Mouse (Mus musculus): Measurements from ENCODE around the gene Lnx1. TPM values are rescaled to one million over a fixed set of nuclear protein-coding genes. Genes with fewer than 3 reads are reported as not detected.

Gene Lnx1
- polyA plus RNA-seq, 1 experiment from 2014 or later, result 5.2 TPM

DNA sequence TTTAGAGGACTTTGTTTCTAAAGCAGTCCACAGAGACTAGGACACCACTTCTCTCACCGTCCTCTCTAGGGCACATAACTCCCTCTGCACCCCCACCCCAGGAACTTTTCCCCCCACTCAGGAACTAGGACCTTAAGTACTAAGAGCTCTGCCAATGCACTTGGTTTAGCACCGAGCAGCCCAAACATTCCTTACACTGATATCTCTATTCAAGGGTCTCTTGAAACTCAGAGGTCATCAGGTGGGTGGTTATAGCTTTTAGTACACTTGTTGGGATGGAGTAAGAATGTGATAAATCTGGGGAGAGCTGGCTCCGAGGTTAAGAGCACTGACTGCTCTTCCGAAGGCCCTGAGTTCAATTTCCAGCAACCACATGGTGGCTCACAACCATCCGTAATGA is 90.0 kb downstream of the Lnx1 start:
- no peak for ATAC-seq (ENCODE audit: insufficient read depth, low FRiP score)
- 76% methylated on average over 5 of the region's 5 CpGs for WGBS

DNA sequence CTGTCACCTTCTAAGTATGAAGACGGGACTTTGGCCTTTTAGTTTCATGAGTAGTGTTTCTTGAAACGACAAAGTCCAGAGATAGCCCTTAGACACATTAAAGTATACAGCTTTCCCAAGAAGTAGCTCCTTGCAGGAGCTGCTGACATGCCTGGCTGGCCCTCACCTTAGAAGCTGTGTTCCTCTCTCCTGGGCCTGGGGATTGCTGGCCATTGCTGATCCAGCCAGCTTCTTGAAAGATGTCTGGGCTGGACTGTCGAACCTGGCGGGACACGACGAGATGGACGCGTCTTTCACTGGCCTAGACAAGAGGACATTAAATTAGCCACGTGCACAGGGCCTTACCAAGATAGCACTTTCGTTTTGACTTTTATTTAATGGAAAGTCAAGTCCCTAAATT is 92.2 kb downstream of the Lnx1 start:
- H3K27me3 ChIP-seq (ENCODE audit: control insufficient read depth, insufficient read depth, low read length), result no peaks in the 10 kb centered on the region
- WGBS, result 65% methylated on average over 10 of the region's 10 CpGs
- H3K9ac ChIP-seq (ENCODE audit: low read length), result no peak overlapping the region
- H3K4me2 ChIP-seq (ENCODE audit: low read depth, low read length), result no peak overlapping the region
- ATAC-seq (ENCODE audit: insufficient read depth, low FRiP score), result no peak
- no peaks in the 10 kb centered on the region for H3K36me3 ChIP-seq (ENCODE audit: control insufficient read depth, insufficient read depth, low read length)
- no peak overlapping the region for H3K4me3 ChIP-seq (replicated peaks; ENCODE audit: low read length)
- H3K4me1 ChIP-seq (ENCODE audit: control insufficient read depth, insufficient read depth, low read length), result no peaks in the 10 kb centered on the region
- no peak overlapping the region for H3K27ac ChIP-seq (ENCODE audit: low read length)
- H3K9me3 ChIP-seq (replicated peaks; ENCODE audit: control insufficient read depth, low read length), result 0 out of 2 replicates have a peak, but pooled peaks cover 3% of the 10 kb centered on the region

More for the DNA sequence above, 90.0 kb downstream of the Lnx1 start:
- Histone ChIP-seq H3K36me3 (ENCODE audit: control insufficient read depth, insufficient read depth, low read length) (no peaks in the 10 kb centered on the region), H3K27ac (ENCODE audit: low read length) (no peak overlapping the region), H3K4me1 (ENCODE audit: control insufficient read depth, insufficient read depth, low read length) (no peaks in the 10 kb centered on the region), H3K27me3 (ENCODE audit: control insufficient read depth, insufficient read depth, low read length) (no peaks in the 10 kb centered on the region), H3K9ac (ENCODE audit: low read length) (no peak overlapping the region), H3K4me2 (ENCODE audit: low read depth, low read length) (no peak overlapping the region), H3K9me3 (replicated peaks; ENCODE audit: control insufficient read depth, low read length) (0 out of 2 replicates have a peak, but pooled peaks cover 3% of the 10 kb centered on the region), H3K4me3 (replicated peaks; ENCODE audit: low read length) (no peak overlapping the region)

DNA sequence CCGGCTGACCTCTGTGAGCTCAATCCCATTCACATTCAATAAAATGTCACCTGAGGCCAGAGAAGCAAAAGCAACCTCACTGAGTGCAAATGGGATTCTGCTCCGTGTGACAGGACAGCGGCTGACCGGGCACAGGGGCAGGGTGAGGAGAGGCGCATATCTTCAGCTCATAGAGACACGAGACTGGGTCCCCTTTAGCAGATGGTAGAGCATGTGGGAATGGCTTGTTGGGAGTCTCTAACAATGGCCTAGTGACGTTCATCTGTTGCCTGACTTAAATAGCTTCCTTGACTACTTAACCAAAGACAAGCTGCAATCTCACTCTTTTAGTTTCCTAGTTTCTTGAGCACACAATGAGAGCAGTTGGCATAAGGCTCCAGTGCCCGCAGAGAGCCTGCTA is 96.5 kb downstream of the Lnx1 start:
- H3K4me1 ChIP-seq (ENCODE audit: control insufficient read depth, insufficient read depth, low read length), result no peaks in the 10 kb centered on the region
- no peaks in the 10 kb centered on the region for H3K9me3 ChIP-seq (replicated peaks; ENCODE audit: control insufficient read depth, low read length)
- no peaks in the 10 kb centered on the region for H3K27me3 ChIP-seq (ENCODE audit: control insufficient read depth, insufficient read depth, low read length)
- no peak overlapping the region for H3K4me2 ChIP-seq (ENCODE audit: low read depth, low read length)
- no peak overlapping the region for H3K9ac ChIP-seq (ENCODE audit: low read length)
- no peak overlapping the region for H3K27ac ChIP-seq (ENCODE audit: low read length)
- 89% methylated on average over 8 of the region's 8 CpGs for WGBS
- ATAC-seq (ENCODE audit: insufficient read depth, low FRiP score), result no peak
- no peaks in the 10 kb centered on the region for H3K36me3 ChIP-seq (ENCODE audit: control insufficient read depth, insufficient read depth, low read length)
- no peak overlapping the region for H3K4me3 ChIP-seq (replicated peaks; ENCODE audit: low read length)

DNA sequence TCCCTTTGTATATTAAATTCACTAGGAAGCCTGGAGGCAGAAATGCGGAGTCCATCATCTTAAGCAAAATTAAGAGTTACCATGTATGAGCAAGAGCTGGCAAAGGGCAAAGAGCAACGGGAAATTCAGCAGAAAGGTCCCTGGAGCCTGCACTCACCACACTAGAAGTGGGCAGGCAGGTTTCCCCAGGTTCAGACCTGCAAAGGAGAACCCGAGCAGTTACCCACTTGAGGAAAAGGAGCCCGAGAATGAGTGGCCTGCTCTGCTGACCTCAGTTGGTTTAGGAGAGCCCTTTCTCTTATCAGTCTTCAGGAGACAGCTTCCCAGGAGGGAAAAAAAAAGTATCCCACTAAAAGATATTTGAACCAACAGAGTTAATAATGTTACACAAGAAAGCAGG is 99.4 kb downstream of the Lnx1 start:
- Histone ChIP-seq H3K27ac (ENCODE audit: low read length) (no peak overlapping the region), H3K27me3 (ENCODE audit: control insufficient read depth, insufficient read depth, low read length) (no peaks in the 10 kb centered on the region), H3K4me2 (ENCODE audit: low read depth, low read length) (no peak overlapping the region), H3K36me3 (ENCODE audit: control insufficient read depth, insufficient read depth, low read length) (peaks cover 5% of the 10 kb centered on the region; the same call in 1 of the 2 replicates), H3K4me1 (ENCODE audit: control insufficient read depth, insufficient read depth, low read length) (no peaks in the 10 kb centered on the region), H3K9ac (ENCODE audit: low read length) (no peak overlapping the region), H3K4me3 (replicated peaks; ENCODE audit: low read length) (no peak overlapping the region), H3K9me3 (replicated peaks; ENCODE audit: control insufficient read depth, low read length) (no peaks in the 10 kb centered on the region)
- WGBS, result 71% methylated on average over 4 of the region's 4 CpGs
- ATAC-seq (ENCODE audit: insufficient read depth, low FRiP score), result no peak

DNA sequence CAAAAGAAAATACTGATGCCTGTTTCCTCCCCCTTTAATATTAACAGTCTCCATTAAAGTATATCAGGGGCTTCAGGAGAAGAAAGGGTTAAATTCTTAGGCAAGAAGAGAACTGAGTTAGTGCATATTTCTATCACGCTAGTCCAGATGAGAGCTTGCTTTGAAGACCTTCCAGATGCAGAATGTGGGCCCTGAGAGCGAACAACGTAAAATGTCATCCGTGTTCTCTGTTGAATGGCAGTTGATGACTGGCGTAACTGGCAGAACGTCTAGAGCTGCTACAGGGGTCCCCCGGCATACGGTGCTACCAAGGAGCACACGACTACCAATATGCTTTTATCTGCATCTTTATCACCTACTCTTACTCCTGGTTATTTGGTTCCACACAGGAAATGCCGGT is 100.3 kb downstream of the Lnx1 start:
- ATAC-seq (ENCODE audit: insufficient read depth, low FRiP score), result no peak
- no peak overlapping the region for H3K27ac ChIP-seq (ENCODE audit: low read length)

DNA sequence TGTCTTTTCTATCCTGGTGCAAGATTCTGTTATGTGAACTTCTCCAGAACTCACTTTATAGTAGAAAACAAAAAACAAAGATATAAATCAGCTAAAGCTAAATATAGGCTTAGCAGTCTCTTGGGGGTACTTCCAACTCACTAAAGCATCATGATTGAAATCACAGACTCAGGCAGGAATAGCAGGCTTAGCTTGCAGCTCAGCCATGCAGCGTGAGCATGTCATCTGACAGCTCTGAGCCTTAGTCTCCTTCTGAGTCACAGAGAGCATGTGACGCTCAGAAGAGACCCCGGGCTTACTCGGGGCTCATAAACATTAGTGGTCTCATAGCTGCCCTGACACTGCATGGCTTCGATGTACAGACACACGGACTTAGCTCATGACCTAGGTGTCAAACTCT is 100.7 kb downstream of the Lnx1 start:
- Histone ChIP-seq H3K4me2 (ENCODE audit: low read depth, low read length) (no peak overlapping the region), H3K36me3 (ENCODE audit: control insufficient read depth, insufficient read depth, low read length) (peaks cover 5% of the 10 kb centered on the region; the same call in 1 of the 2 replicates), H3K9ac (ENCODE audit: low read length) (no peak overlapping the region), H3K4me3 (replicated peaks; ENCODE audit: low read length) (no peak overlapping the region), H3K4me1 (ENCODE audit: control insufficient read depth, insufficient read depth, low read length) (no peaks in the 10 kb centered on the region), H3K9me3 (replicated peaks; ENCODE audit: control insufficient read depth, low read length) (no peaks in the 10 kb centered on the region), H3K27me3 (ENCODE audit: control insufficient read depth, insufficient read depth, low read length) (no peaks in the 10 kb centered on the region), H3K27ac (ENCODE audit: low read length) (no peak overlapping the region)
- no peak for ATAC-seq (ENCODE audit: insufficient read depth, low FRiP score)
- 68% methylated on average over 6 of the region's 6 CpGs for WGBS

More for the DNA sequence above, 100.3 kb downstream of the Lnx1 start:
- H3K4me3 ChIP-seq (replicated peaks; ENCODE audit: low read length), result no peak overlapping the region
- peaks cover 5% of the 10 kb centered on the region; the same call in 1 of the 2 replicates for H3K36me3 ChIP-seq (ENCODE audit: control insufficient read depth, insufficient read depth, low read length)
- H3K4me1 ChIP-seq (ENCODE audit: control insufficient read depth, insufficient read depth, low read length), result no peaks in the 10 kb centered on the region
- no peak overlapping the region for H3K4me2 ChIP-seq (ENCODE audit: low read depth, low read length)
- no peaks in the 10 kb centered on the region for H3K27me3 ChIP-seq (ENCODE audit: control insufficient read depth, insufficient read depth, low read length)
- H3K9ac ChIP-seq (ENCODE audit: low read length), result no peak overlapping the region
- WGBS, result 82% methylated on average over 10 of the region's 10 CpGs
- no peaks in the 10 kb centered on the region for H3K9me3 ChIP-seq (replicated peaks; ENCODE audit: control insufficient read depth, low read length)

DNA sequence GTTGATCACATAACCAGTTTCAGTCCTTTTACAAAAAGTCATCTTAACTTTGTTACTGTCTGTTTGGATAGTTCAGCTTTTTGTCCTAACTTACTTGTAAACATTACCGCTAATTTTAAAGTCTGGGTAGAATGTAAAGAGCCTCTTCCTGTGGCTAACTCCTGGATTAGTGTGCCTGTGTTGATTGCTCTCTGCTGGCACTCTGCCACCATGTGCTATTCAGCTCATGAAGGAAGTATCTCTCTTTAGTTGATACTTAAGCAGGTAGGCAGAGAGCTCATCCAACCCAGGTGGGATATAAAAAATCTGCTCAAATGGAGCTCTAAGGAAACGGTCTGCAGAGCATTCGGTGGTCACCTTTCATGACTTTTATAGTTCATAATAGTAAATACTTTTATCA is 101.5 kb downstream of the Lnx1 start:
- no peak for ATAC-seq (ENCODE audit: insufficient read depth, low FRiP score)
- 56% methylated on average over 3 of the region's 3 CpGs for WGBS
- H3K4me2 ChIP-seq (ENCODE audit: low read depth, low read length), result no peak overlapping the region
- no peaks in the 10 kb centered on the region for H3K4me1 ChIP-seq (ENCODE audit: control insufficient read depth, insufficient read depth, low read length)
- peaks cover 5% of the 10 kb centered on the region; the same call in 1 of the 2 replicates for H3K36me3 ChIP-seq (ENCODE audit: control insufficient read depth, insufficient read depth, low read length)
- H3K9ac ChIP-seq (ENCODE audit: low read length), result no peak overlapping the region
- H3K27ac ChIP-seq (ENCODE audit: low read length), result no peak overlapping the region
- H3K9me3 ChIP-seq (replicated peaks; ENCODE audit: control insufficient read depth, low read length), result no peaks in the 10 kb centered on the region
- H3K4me3 ChIP-seq (replicated peaks; ENCODE audit: low read length), result no peak overlapping the region
- no peaks in the 10 kb centered on the region for H3K27me3 ChIP-seq (ENCODE audit: control insufficient read depth, insufficient read depth, low read length)

DNA sequence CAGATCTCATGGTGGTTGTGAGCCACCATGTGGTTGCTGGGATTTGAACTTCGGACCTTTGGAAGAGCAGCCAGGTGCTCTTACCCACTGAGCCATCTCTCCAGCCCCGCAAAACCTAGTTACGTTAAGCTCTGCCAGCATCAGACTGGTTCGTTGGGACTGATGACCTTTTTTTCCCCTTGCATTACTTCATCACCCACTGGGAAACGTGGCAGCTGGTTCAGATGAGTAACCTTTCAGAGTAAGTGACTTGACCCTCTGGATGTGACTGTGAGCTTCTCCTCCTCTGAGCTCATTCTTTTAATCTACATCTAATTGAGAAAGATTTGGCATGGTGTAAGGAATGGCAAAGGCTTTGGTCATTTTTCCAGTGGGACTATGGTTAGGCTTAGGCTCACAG is 102.7 kb downstream of the Lnx1 start:
- Histone ChIP-seq H3K4me3 (replicated peaks; ENCODE audit: low read length) (no peak overlapping the region), H3K27me3 (ENCODE audit: control insufficient read depth, insufficient read depth, low read length) (no peaks in the 10 kb centered on the region), H3K9ac (ENCODE audit: low read length) (no peak overlapping the region), H3K27ac (ENCODE audit: low read length) (no peak overlapping the region), H3K9me3 (replicated peaks; ENCODE audit: control insufficient read depth, low read length) (no peaks in the 10 kb centered on the region), H3K4me1 (ENCODE audit: control insufficient read depth, insufficient read depth, low read length) (no peaks in the 10 kb centered on the region), H3K4me2 (ENCODE audit: low read depth, low read length) (no peak overlapping the region), H3K36me3 (ENCODE audit: control insufficient read depth, insufficient read depth, low read length) (peaks cover 5% of the 10 kb centered on the region; the same call in 1 of the 2 replicates)
- 72% methylated on average over 5 of the region's 5 CpGs for WGBS
- ATAC-seq (ENCODE audit: insufficient read depth, low FRiP score), result no peak

DNA sequence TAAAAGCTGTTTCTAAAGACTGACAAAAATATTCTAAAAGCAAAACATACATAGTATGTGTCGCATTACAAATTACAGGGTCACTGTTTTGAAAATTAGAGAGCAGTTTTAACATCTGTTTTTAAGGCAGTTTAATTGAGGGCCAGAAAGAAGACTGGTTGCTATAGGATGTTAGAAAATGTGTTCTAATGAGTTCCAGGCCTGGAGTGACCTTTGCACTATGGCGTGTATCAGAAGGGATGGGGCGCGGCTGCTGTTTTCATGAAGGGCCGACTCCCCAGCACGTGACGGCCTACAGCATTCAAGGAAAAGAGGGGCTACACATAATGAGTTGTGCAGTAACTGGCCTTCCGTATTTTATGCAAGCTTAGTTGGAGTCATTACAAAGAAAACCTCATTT is 109.6 kb downstream of the Lnx1 start:
- Histone ChIP-seq H3K36me3 (ENCODE audit: control insufficient read depth, insufficient read depth, low read length) (peaks cover 23% of the 10 kb centered on the region), H3K4me3 (replicated peaks; ENCODE audit: low read length) (no peak overlapping the region)

DNA sequence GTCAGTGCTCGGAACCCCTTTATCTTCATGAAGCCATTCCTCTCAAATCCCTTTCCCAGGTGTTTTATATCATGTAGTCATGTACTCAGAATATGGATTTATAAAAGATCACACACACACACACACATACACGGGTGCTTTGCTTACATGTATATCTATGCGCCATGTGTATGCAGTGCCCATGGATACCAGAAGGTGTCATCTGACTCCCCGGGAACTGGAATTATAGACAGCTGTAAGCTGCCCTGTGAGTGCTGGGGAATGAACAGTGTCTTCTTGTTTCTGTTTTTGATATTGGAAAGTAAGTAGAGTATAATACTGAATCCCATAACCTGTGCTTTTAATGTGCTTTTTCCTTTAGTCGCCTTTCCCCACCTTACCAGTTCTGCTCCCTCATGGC is 111.3 kb downstream of the Lnx1 start:
- H3K9me3 ChIP-seq (replicated peaks; ENCODE audit: control insufficient read depth, low read length), result no peaks in the 10 kb centered on the region
- H3K4me1 ChIP-seq (ENCODE audit: control insufficient read depth, insufficient read depth, low read length), result no peaks in the 10 kb centered on the region
- ATAC-seq (ENCODE audit: insufficient read depth, low FRiP score), result no peak
- peaks cover 23% of the 10 kb centered on the region for H3K36me3 ChIP-seq (ENCODE audit: control insufficient read depth, insufficient read depth, low read length)
- H3K27ac ChIP-seq (ENCODE audit: low read length), result no peak overlapping the region
- 84% methylated on average over 5 of the region's 5 CpGs for WGBS
- H3K9ac ChIP-seq (ENCODE audit: low read length), result no peak overlapping the region
- H3K27me3 ChIP-seq (ENCODE audit: control insufficient read depth, insufficient read depth, low read length), result no peaks in the 10 kb centered on the region
- H3K4me2 ChIP-seq (ENCODE audit: low read depth, low read length), result no peak overlapping the region
- no peak overlapping the region for H3K4me3 ChIP-seq (replicated peaks; ENCODE audit: low read length)

More for the DNA sequence above, 109.6 kb downstream of the Lnx1 start:
- Histone ChIP-seq H3K4me2 (ENCODE audit: low read depth, low read length) (no peak overlapping the region), H3K27ac (ENCODE audit: low read length) (no peak overlapping the region), H3K27me3 (ENCODE audit: control insufficient read depth, insufficient read depth, low read length) (no peaks in the 10 kb centered on the region), H3K9ac (ENCODE audit: low read length) (no peak overlapping the region), H3K4me1 (ENCODE audit: control insufficient read depth, insufficient read depth, low read length) (no peaks in the 10 kb centered on the region), H3K9me3 (replicated peaks; ENCODE audit: control insufficient read depth, low read length) (no peaks in the 10 kb centered on the region)
- WGBS, result 79% methylated on average over 8 of the region's 8 CpGs
- ATAC-seq (ENCODE audit: insufficient read depth, low FRiP score), result no peak

Measured in stomach, embryonic 16.5 days (tissue).